Mouse (Mus musculus) hindbrain, embryonic 16.5 days (tissue): ENCODE results near the gene Actr3. TPM values are rescaled to one million over a fixed set of nuclear protein-coding genes. Genes with fewer than 3 reads are reported as not detected.
A peak's percentile ranks its signal among the peaks of the same experiment; 100 is the strongest.

Experiments
- ATAC-seq: fragments of 200-750 bp; cut with Nextera tagmentation; 2 replicates; pipeline ENCODE4 v1.8.0; 2017; ENCODE audit warnings: moderate TSS enrichment, moderate library complexity
- H3K27ac ChIP-seq: fragments of 300-500 bp; sonication (generic); 2 replicates; pipeline ENCODE4 v1.5.1; 2014; ENCODE audit warnings: low read depth, mild to moderate bottlenecking, control low read depth, low read length, moderate library complexity
- H3K27me3 ChIP-seq: fragments of 300-500 bp; sonication (generic); replicated peaks from 2 replicates; pipeline ENCODE4 v1.6.1; 2014; ENCODE audit warnings: low read length; ENCODE audit not compliant: control insufficient read depth, insufficient read depth
- H3K36me3 ChIP-seq: fragments of 300-500 bp; sonication (generic); 2 replicates; pipeline ENCODE4 v1.6.1; 2014; ENCODE audit warnings: mild to moderate bottlenecking, low read length, moderate library complexity, mixed read lengths; ENCODE audit not compliant: control insufficient read depth, insufficient read depth
- H3K4me1 ChIP-seq: fragments of 300-500 bp; sonication (generic); 2 replicates; pipeline ENCODE4 v1.6.1; 2014; ENCODE audit warnings: low read depth, low read length; ENCODE audit not compliant: control insufficient read depth, insufficient read depth
- H3K4me2 ChIP-seq: fragments of 300-500 bp; sonication (generic); 2 replicates; pipeline ENCODE4 v1.6.1; 2014; ENCODE audit warnings: mild to moderate bottlenecking, low read length, control low read depth, moderate library complexity
- H3K4me3 ChIP-seq: fragments of 300-500 bp; sonication (generic); 2 replicates; pipeline ENCODE4 v1.5.1; 2014; ENCODE audit warnings: mild to moderate bottlenecking, low read length, control low read depth, moderate library complexity
- H3K9ac ChIP-seq: fragments of 300-500 bp; sonication (generic); 2 replicates; pipeline ENCODE4 v1.6.1; 2014; ENCODE audit warnings: low read depth, mild to moderate bottlenecking, control low read depth, low read length, moderate library complexity
- H3K9me3 ChIP-seq: fragments of 300-500 bp; sonication (generic); 2 replicates; pipeline ENCODE4 v1.6.1; 2014; ENCODE audit warnings: mild to moderate bottlenecking, low read length, moderate library complexity; ENCODE audit not compliant: control insufficient read depth
- WGBS: fragments of 180-500 bp; shearing (Covaris S2); extraction: QIAGEN DNeasy Blood & Tissue Kit; methylation state at CpG from one replicate; pipeline ENCODE4 v1.1.7; 2014; 5-methylcytosine and 5-hydroxymethylcytosine counted together
- polyA plus RNA-seq: library from polyadenylated mRNA; unstranded; fragments of >200 nt; fragmentation: Nextera tagmentation; extraction: Ambion mirVana; gene quantifications from 2 replicates; pipeline ENCODE4 v1.2.1, GENCODE M21; 2015

The Actr3 gene
- polyA plus RNA-seq, 1 experiment from 2014 or later, result 221 TPM

DNA sequence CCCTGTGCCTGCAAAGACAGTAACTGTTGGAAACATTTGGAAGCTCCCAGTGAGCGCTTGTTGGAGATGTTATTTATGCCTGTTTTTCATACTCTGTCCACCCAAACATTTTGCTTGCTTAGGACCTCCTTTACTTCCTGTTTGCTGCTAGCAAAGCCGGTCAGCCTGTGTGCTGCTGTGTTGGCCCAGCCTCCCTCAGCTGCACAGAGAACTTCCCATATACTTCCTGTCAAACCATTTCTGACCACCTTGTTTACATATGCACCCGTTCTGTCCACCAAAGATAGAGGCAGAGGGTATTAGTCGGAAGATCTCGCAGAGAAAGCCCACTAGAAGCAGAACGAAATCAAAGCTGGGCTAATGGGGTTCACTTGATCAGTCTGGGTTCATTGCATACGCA lies 6.2 kb upstream of the Actr3 start:
- H3K9me3 ChIP-seq, result no peaks in the 10 kb centered on the region
- no peak for ATAC-seq
- H3K4me1 ChIP-seq, result no peaks in the 10 kb centered on the region
- WGBS, result 79% methylated on average over 7 of the region's 7 CpGs
- no peaks in the 10 kb centered on the region for H3K36me3 ChIP-seq
- no peak overlapping the region for H3K9ac ChIP-seq
- H3K27me3 ChIP-seq, result no peaks in the 10 kb centered on the region
- no peak overlapping the region for H3K27ac ChIP-seq
- H3K4me3 ChIP-seq, result no peak overlapping the region
- no peak overlapping the region for H3K4me2 ChIP-seq

DNA sequence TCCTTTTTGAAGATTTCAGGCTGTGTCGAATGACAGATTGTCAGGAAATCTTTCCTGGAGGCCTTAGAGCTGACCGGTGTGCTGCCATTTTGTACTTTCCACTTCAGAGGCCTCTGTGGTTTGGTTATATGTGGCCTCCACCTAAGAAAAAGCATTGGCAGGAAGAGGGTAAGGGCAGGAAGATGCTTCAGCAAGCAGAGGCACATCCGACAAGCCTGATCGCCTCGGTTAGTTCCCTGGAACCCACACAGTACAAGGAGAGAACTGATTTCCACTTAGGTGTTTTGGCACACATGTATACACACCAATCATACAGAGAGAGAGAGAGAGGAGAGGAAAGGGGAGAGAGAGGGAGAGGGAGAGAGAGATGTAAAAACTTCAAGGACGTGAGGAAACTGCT lies 5.7 kb upstream of the Actr3 start:
- Histone ChIP-seq H3K27me3 (no peaks in the 10 kb centered on the region), H3K4me1 (peaks cover 1% of the 10 kb centered on the region), H3K9ac (no peak overlapping the region), H3K4me2 (no peak overlapping the region), H3K9me3 (no peaks in the 10 kb centered on the region), H3K4me3 (no peak overlapping the region), H3K27ac (no peak overlapping the region), H3K36me3 (no peaks in the 10 kb centered on the region)
- no peak for ATAC-seq
- 88% methylated on average over 6 of the region's 6 CpGs for WGBS

DNA sequence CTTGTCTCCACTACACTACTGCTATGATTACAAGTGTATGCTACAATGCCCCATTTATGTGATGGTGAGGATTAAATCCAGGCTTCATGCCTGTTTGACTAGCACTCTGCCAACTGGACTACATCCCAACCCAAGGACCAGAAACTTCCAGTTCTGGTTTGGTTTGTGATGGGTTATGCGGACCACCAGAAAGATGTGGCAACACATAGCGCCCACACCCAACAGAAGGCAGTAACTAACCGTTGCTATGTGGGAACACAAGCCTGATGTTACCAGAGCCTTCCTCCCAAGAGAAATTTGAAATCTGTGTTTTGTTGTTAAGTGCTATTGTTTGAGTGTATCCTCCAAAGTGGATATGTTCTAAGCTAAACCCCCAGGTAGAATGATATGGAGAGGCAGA lies 4.0 kb upstream of the Actr3 start:
- H3K9ac ChIP-seq, result no peak overlapping the region
- H3K36me3 ChIP-seq, result no peaks in the 10 kb centered on the region
- peaks cover 3% of the 10 kb centered on the region for H3K4me1 ChIP-seq
- no peaks in the 10 kb centered on the region for H3K9me3 ChIP-seq
- H3K27me3 ChIP-seq, result no peaks in the 10 kb centered on the region
- WGBS, result 94% methylated on average over 3 of the region's 3 CpGs
- H3K4me2 ChIP-seq, result no peak overlapping the region
- H3K27ac ChIP-seq, result no peak overlapping the region
- H3K4me3 ChIP-seq, result no peak overlapping the region
- no peak for ATAC-seq

DNA sequence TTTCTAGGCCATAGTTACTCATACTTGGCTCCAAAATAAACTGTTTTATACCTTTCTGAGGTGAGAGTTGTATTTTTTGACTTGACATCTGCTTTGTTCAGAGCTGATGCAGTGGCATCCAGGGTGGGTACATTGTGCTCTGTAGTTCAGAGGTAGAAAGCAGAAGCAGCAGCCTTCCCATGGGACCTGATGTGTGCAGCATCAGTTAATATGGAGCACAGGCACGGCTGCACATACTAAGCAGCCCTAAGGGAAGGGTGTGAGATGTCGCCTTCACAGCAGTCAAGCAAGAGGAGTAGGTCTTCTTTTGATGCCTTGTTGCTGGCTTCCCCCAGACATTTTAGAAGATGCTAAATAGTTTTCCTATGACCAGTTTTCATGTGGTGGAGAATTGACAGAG lies 3.3 kb upstream of the Actr3 start:
- 82% methylated on average over 2 of the region's 2 CpGs for WGBS
- Histone ChIP-seq H3K36me3 (no peaks in the 10 kb centered on the region), H3K9me3 (no peaks in the 10 kb centered on the region), H3K4me1 (peaks cover 6% of the 10 kb centered on the region), H3K4me3 (no peak overlapping the region), H3K27me3 (no peaks in the 10 kb centered on the region), H3K27ac (no peak overlapping the region), H3K4me2 (no peak overlapping the region), H3K9ac (no peak overlapping the region)
- no peak for ATAC-seq

DNA sequence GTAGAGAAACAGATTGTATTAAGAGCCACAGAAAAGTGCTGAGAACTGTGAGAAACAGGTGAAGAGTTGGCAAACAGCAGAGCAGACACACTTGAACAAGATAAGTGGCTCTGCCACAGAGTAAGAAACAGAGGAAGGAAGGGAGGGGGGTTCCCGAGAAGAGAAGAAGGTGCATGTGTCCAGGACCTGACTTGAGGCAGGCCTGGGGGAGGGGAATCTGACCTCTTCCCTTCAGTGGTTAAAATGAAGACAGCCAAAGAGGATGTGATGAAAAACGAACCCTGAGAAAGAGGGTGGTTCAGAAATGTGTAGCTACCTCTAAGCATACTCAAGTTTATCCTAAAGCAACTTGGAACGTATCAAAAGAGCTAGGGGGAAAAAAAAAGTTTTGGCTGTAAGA lies 2.4 kb upstream of the Actr3 start:
- Histone ChIP-seq H3K9ac (no peak overlapping the region), H3K4me1 (peaks cover 11% of the 10 kb centered on the region), H3K27me3 (no peaks in the 10 kb centered on the region), H3K27ac (no peak overlapping the region), H3K4me3 (no peak overlapping the region), H3K36me3 (no peaks in the 10 kb centered on the region), H3K9me3 (no peaks in the 10 kb centered on the region), H3K4me2 (no peak overlapping the region)
- no peak for ATAC-seq
- 71% methylated on average over 3 of the region's 3 CpGs for WGBS

DNA sequence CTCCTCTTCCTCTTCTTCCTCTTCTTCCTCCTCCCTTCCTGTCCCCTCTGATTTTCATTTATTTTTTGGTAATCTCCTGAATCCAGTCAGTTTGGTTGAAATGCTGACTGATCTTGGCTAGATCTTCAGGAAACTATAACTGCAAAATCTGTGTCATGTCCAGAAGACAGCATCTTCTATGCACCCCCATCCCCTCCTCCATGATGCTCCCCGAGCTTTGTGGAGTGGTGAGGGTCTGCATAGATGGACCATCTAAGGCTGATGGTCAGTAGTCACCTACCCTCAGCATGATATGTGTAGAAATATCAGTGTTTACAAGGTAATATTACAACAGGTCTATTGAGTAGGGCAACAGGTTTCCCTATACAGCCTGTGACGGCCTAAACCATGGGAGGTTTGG lies 1.6 kb upstream of the Actr3 start:
- H3K4me2 ChIP-seq, result no peak overlapping the region
- H3K27ac ChIP-seq, result no peak overlapping the region
- peaks cover 16% of the 10 kb centered on the region for H3K4me1 ChIP-seq
- no peaks in the 10 kb centered on the region for H3K27me3 ChIP-seq
- no peak overlapping the region for H3K9ac ChIP-seq
- no peaks in the 10 kb centered on the region for H3K36me3 ChIP-seq
- H3K9me3 ChIP-seq, result no peaks in the 10 kb centered on the region
- no peak for ATAC-seq
- 88% methylated on average over 2 of the region's 2 CpGs for WGBS
- H3K4me3 ChIP-seq, result no peak overlapping the region

DNA sequence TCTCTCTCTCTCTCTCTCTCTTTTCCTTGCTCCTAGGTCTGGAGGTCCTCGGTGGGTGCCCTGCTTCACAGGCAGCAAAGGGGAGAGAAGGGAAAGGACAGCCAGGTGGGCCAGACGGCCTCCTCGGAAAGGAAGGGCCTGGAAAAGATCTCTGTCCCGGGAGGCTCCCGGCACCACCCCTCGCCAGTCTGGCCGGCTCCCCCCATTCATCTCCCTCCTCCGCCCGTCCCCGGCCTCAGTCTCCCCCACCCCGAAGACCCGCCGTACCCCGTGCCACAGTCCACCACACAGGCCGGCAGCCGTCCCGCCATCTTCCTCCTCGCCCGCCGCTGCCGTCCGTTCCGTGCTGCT lies 534 bp downstream of the Actr3 start:
- WGBS, result 1% methylated on average over 13 of the region's 23 CpGs
- Histone ChIP-seq H3K9ac (peak overlapping the region; percentile 91), H3K4me3 (peak overlapping the region; percentile 80), H3K4me1 (peaks cover 16% of the 10 kb centered on the region), H3K4me2 (peak overlapping the region; percentile 71), H3K9me3 (no peaks in the 10 kb centered on the region), H3K27me3 (no peaks in the 10 kb centered on the region), H3K36me3 (no peaks in the 10 kb centered on the region), H3K27ac (peak overlapping the region; percentile 97)
- ATAC-seq, result no peak; the same call in none of the 2 replicates

DNA sequence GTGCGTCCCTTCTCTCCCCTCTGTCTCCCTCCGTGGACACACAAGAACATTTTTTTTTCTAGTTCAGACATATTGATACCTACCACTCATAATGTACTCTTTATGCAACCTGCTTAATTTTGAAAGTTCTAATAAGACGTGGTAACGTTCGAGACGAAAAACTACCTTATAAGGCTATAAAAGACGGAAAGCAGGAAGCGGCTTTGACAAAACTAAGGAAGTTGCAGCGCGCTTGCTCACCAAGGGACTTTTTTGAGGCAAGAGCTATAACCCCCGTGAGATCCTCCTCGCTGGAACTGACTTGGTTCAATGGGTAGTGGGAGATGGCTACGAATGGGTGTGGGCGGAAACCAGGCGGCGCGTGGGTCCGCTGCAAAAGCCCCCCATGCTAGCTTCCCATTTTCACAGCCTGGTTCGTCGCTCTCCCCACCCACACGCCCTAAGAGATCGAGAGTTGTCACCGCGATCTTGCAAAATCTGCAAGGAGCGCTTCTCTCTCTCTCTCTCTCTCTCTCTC lies 984 bp downstream of the Actr3 start:
- peak overlapping the region; percentile 80 for H3K4me3 ChIP-seq
- no peaks in the 10 kb centered on the region for H3K36me3 ChIP-seq
- peak; percentile 15 for ATAC-seq
- H3K9ac ChIP-seq, result peak overlapping the region; percentile 91
- whole genome bisulfite sequencing, result 1% methylated on average over 25 of the region's 25 CpGs
- peak overlapping the region; percentile 71 for H3K4me2 ChIP-seq
- peaks cover 16% of the 10 kb centered on the region for H3K4me1 ChIP-seq
- no peaks in the 10 kb centered on the region for H3K9me3 ChIP-seq
- H3K27me3 ChIP-seq, result no peaks in the 10 kb centered on the region
- H3K27ac ChIP-seq, result peak overlapping the region; percentile 97

DNA sequence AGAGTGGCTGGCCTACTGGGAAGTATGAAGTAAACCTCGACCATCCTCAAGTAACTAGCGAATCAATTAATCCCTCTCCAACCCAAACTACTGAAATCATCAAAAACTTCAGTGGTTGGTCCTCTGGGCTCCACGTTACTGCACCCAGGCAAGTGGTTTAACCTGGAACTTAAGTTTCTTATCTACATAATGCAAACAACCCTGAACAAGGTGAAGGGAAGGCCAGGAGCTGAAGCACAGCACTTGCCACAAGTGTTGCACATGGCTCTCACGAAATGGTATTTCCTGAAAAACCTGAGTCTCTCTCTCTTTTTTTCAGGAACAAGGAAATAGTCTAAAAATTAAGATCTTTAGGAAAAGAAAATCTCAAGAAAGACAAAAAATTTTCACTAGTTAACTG lies 4.2 kb downstream of the Actr3 start:
- WGBS, result 86% methylated on average over 4 of the region's 4 CpGs

DNA sequence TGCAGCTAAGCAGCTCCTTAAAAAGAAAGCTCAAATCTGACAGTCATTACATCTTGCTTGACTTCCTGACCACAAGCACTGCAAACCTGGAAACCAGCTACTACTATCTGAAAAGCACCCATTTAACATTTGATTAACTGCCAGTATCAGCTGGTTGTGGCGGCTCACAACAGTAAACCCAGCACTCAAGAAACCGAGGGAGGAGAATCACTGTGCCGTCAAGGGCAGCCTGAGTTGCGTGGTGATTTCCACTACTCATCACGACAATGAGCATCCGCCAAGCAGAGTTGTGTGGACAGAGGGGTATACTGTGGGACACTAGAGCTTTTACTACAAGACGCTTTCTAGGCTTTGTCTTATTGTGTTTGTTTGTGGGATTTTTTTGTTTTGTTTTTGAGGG lies 4.8 kb downstream of the Actr3 start:
- H3K27me3 ChIP-seq, result no peaks in the 10 kb centered on the region
- no peaks in the 10 kb centered on the region for H3K36me3 ChIP-seq
- peaks cover 15% of the 10 kb centered on the region for H3K4me1 ChIP-seq
- no peaks in the 10 kb centered on the region for H3K9me3 ChIP-seq
- no peak overlapping the region for H3K9ac ChIP-seq
- no peak for ATAC-seq
- WGBS, result 56% methylated on average over 7 of the region's 7 CpGs
- no peak overlapping the region for H3K4me3 ChIP-seq
- H3K27ac ChIP-seq, result no peak overlapping the region
- H3K4me2 ChIP-seq, result no peak overlapping the region

More for the DNA sequence above, 4.2 kb downstream of the Actr3 start:
- no peak overlapping the region for H3K4me3 ChIP-seq
- no peaks in the 10 kb centered on the region for H3K36me3 ChIP-seq
- no peak for ATAC-seq
- H3K27me3 ChIP-seq, result no peaks in the 10 kb centered on the region
- no peaks in the 10 kb centered on the region for H3K9me3 ChIP-seq
- H3K4me1 ChIP-seq, result peaks cover 17% of the 10 kb centered on the region
- H3K4me2 ChIP-seq, result no peak overlapping the region
- no peak overlapping the region for H3K27ac ChIP-seq
- H3K9ac ChIP-seq, result no peak overlapping the region
